11 mouse cellular contexts compared by ENCODE assay signal in genomic region chr6:59500818-59501217, GRCm38 (mm10).
DNase-seq lines count a peak whose midpoint lies in the region; ATAC-seq lines count a peak whose summit lies in the region.
"Had no signal": no experiment of that assay in that cellular context is flagged by ENCODE, and none has a peak within 500 bp of the region (broad histone marks: within the 10 kb centered on the region; RNA-seq: fewer than 3 reads in every experiment).

No protein-coding gene starts in this region.

- peak; percentile 50 for ATAC-seq in activated CD4-positive, CD25-positive, alpha-beta regulatory T cell, adult 4 months
- ATAC-seq in forebrain, embryonic 12.5 days (ENCODE audit: low FRiP score): no peak

- H3K27ac ChIP-seq in forebrain, embryonic 12.5 days: no peak overlapping the region
- H3K27ac ChIP-seq: heart, embryonic 10.5 days; kidney, embryonic 15.5 days; liver, embryonic 15.5 days had no signal

- peak; percentile 24 for DNase-seq in cerebellum, adult 9-10 months
- no peak for DNase-seq in cerebellum, postnatal 4 days (ENCODE audit: low spot score in 2 of 2)
- DNase-seq in left cerebral cortex, postnatal 14 days (ENCODE audit: low spot score in 2 of 2): peak; percentile 26 to 38
- DNase-seq in left cerebral cortex, postnatal 4 days: no peak
- DNase-seq in naive thymus-derived CD4-positive, alpha-beta T cell, adult 2 months (ENCODE audit: low read depth): peak; percentile 5
- DNase-seq in urinary bladder, postnatal 14 days (ENCODE audit: low spot score): no peak

- intact Hi-C loops in left cerebral cortex, postnatal 14 days (cut with DNase I): no loop called here
- intact Hi-C loops in left cerebral cortex, postnatal 4 days (cut with DNase I): loop anchor here (5.0 kb wide), 1 partner anchor 249 kb away; no protein-coding TSS in a partner anchor

- H3K36me3 ChIP-seq in forebrain, embryonic 12.5 days (replicated peaks): no peaks in the 10 kb centered on the region
- H3K36me3 ChIP-seq: heart, embryonic 10.5 days; kidney, embryonic 15.5 days; liver, embryonic 15.5 days had no signal

- H3K9ac ChIP-seq in forebrain, embryonic 12.5 days: no peak overlapping the region
- H3K9ac ChIP-seq: kidney, embryonic 15.5 days; liver, embryonic 15.5 days had no signal

- no peaks in the 10 kb centered on the region for H3K4me1 ChIP-seq in forebrain, embryonic 12.5 days
- H3K4me1 ChIP-seq: heart, embryonic 10.5 days; kidney, embryonic 15.5 days; liver, embryonic 15.5 days had no signal

- H3K27me3 ChIP-seq in forebrain, embryonic 12.5 days: no peaks in the 10 kb centered on the region
- H3K27me3 ChIP-seq: kidney, embryonic 15.5 days; liver, embryonic 15.5 days had no signal

- no peaks in the 10 kb centered on the region for H3K9me3 ChIP-seq in forebrain, embryonic 12.5 days
- H3K9me3 ChIP-seq: heart, embryonic 10.5 days; kidney, embryonic 15.5 days; liver, embryonic 15.5 days had no signal

- WGBS in forebrain, embryonic 12.5 days: 39% methylated on average over 1 of the region's 1 CpGs

- H3K4me3 ChIP-seq in forebrain, embryonic 12.5 days (replicated peaks): no peak overlapping the region
- H3K4me3 ChIP-seq: heart, embryonic 10.5 days; kidney, embryonic 15.5 days; liver, embryonic 15.5 days had no signal

- H3K4me2 ChIP-seq in forebrain, embryonic 12.5 days: no peak overlapping the region
- H3K4me2 ChIP-seq: kidney, embryonic 15.5 days; liver, embryonic 15.5 days had no signal

Comparison
In these comparisons a context has a peak if more than half of its experiments do, and no peak if none do; other contexts are left out.
1. DNase-seq: peak in cerebellum, adult 9-10 months (single experiment), left cerebral cortex, postnatal 14 days (2 of 2) and naive thymus-derived CD4-positive, alpha-beta T cell, adult 2 months (single experiment); none in cerebellum, postnatal 4 days (0 of 2), left cerebral cortex, postnatal 4 days (single experiment) and urinary bladder, postnatal 14 days (single experiment).